In the genomic region with DNA sequence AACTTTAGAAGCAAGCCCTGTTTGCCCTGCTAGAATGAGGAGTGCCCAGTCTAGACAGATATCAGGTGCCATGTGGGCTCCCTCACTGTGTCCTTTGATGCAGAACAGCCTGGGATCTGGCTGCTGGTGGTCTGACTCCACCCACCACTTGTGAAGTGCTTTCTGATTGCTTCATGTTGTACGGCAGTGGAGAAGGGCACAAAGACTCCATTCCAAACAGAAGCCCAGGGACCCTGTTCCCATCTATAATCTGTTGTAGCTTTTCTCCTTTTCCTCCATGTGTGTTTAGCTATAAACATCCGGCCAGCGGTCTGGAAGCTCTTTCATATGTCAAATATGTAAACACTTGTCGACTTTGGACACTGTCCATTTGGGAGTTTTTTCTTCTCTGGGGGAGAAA, we compare ENCODE assay signal across 27 mouse cellular contexts. TPM values are rescaled to one million over a fixed set of nuclear protein-coding genes. Genes with fewer than 3 reads are reported as not detected.
DNase-seq lines count a peak whose midpoint lies in the region; ATAC-seq lines count a peak whose summit lies in the region.
"Had no signal": no experiment of that assay in that cellular context is flagged by ENCODE, and none has a peak within 500 bp of the region (broad histone marks: within the 10 kb centered on the region; RNA-seq: fewer than 3 reads in every experiment).

No protein-coding gene starts in this region.

- ATAC-seq in kidney, embryonic 16.5 days (ENCODE audit: low FRiP score, low TSS enrichment) = peak; percentile 64; the same call in 1 of the 2 replicates
- peak; percentile 50 for ATAC-seq in intestine, embryonic 15.5 days
- ATAC-seq: forebrain, embryonic 13.5 days; hindbrain, postnatal 0 days; liver, postnatal 0 days; midbrain, embryonic 16.5 days had no signal

- 60% methylated on average over 4 of the region's 4 CpGs for WGBS in kidney, embryonic 16.5 days
- WGBS in intestine, embryonic 15.5 days = 42% methylated on average over 4 of the region's 4 CpGs

- H3K4me2 ChIP-seq in kidney, embryonic 16.5 days (replicated peaks; ENCODE audit: low read depth, low read length) = no peak overlapping the region
- no peak overlapping the region for H3K4me2 ChIP-seq in intestine, embryonic 15.5 days (replicated peaks)
- H3K4me2 ChIP-seq: forebrain, embryonic 13.5 days had no signal

- no peak overlapping the region for H3K27ac ChIP-seq in kidney, embryonic 16.5 days (ENCODE audit: low read length)
- H3K27ac ChIP-seq in intestine, embryonic 15.5 days = peak overlapping the region; percentile 36; the same call in 1 of the 2 replicates
- H3K27ac ChIP-seq: forebrain, embryonic 13.5 days; heart, adult 2 months; hindbrain, postnatal 0 days had no signal

- H3K9me3 ChIP-seq in kidney, embryonic 16.5 days (ENCODE audit: low read length) = no peaks in the 10 kb centered on the region
- no peaks in the 10 kb centered on the region for H3K9me3 ChIP-seq in intestine, embryonic 15.5 days
- H3K9me3 ChIP-seq: forebrain, embryonic 13.5 days had no signal

- H3K9ac ChIP-seq in kidney, embryonic 16.5 days (replicated peaks; ENCODE audit: low read length) = no peak overlapping the region
- H3K9ac ChIP-seq in intestine, embryonic 15.5 days = no peak overlapping the region
- H3K9ac ChIP-seq: forebrain, embryonic 13.5 days; liver, postnatal 0 days had no signal

- no peak overlapping the region for H3K4me3 ChIP-seq in kidney, embryonic 16.5 days (ENCODE audit: low read length)
- H3K4me3 ChIP-seq in intestine, embryonic 15.5 days (replicated peaks) = no peak overlapping the region
- H3K4me3 ChIP-seq: erythroblast, embryonic 14.5 days; forebrain, embryonic 13.5 days; heart, adult 2 months had no signal

- H3K4me1 ChIP-seq in kidney, embryonic 16.5 days (ENCODE audit: insufficient read depth, low read length) = 0 out of 2 replicates have a peak, but pooled peaks cover 7% of the 10 kb centered on the region
- H3K4me1 ChIP-seq in intestine, embryonic 15.5 days (replicated peaks) = peaks cover 8% of the 10 kb centered on the region; the same call in 1 of the 2 replicates
- H3K4me1 ChIP-seq: forebrain, embryonic 13.5 days had no signal

- peaks cover 70% of the 10 kb centered on the region for H3K36me3 ChIP-seq in kidney, embryonic 16.5 days (ENCODE audit: insufficient read depth, low read length)
- H3K36me3 ChIP-seq in intestine, embryonic 15.5 days = peaks cover 23% of the 10 kb centered on the region

- H3K27me3 ChIP-seq in kidney, embryonic 16.5 days (ENCODE audit: insufficient read depth, low read length) = no peaks in the 10 kb centered on the region
- no peaks in the 10 kb centered on the region for H3K27me3 ChIP-seq in intestine, embryonic 15.5 days (replicated peaks)
- H3K27me3 ChIP-seq: forebrain, embryonic 13.5 days had no signal

- DNase-seq in kidney, postnatal 14 days = no peak
- peak; percentile 22 for DNase-seq in lung, postnatal 14 days
- DNase-seq in yolk sac, embryonic 10.5 days (ENCODE audit: low spot score) = peak; percentile 41
- DNase-seq in thymus, adult 18-20 months = no peak
- no peak for DNase-seq in cerebellum, adult 9-10 months
- DNase-seq: B cell, adult 2 months; cerebellum, adult 9-11 months; gastrocnemius, postnatal 10 days; heart, adult 2 months; heart, postnatal 4 days; kidney, postnatal 25 days; left cerebral cortex, postnatal 4 days; liver, postnatal 0 days; right cerebral cortex, postnatal 25 days; thymus, postnatal 36 days had no signal

RNA-seq across cellular contexts. Expression of a gene that starts 37.2 kb away (rescaled TPM):
- polyA plus RNA-seq in kidney, embryonic 16.5 days (2015; fragmentation: Nextera tagmentation; extraction: Ambion mirVana) = not detected in 2 replicates
- polyA plus RNA-seq in intestine, embryonic 15.5 days (2015; fragmentation: Nextera tagmentation; extraction: Ambion mirVana) = not detected in 2 replicates
- polyA plus RNA-seq: cortical plate, adult 2 months; embryonic facial prominence, embryonic 11.5 days; erythroblast, embryonic 14.5 days; forebrain, embryonic 13.5 days; frontal cortex, adult 2 months; heart, adult 2 months; heart, embryonic 14.5 days; liver, adult 2 months; liver, postnatal 0 days; spleen, adult 2 months had no signal

Comparison
In these comparisons a context has a peak if more than half of its experiments do, and no peak if none do; other contexts are left out.
1. DNase-seq: peak in lung, postnatal 14 days (single experiment) and yolk sac, embryonic 10.5 days (single experiment); none in kidney, postnatal 14 days (single experiment), thymus, adult 18-20 months (0 of 2) and cerebellum, adult 9-10 months (single experiment).